Mouse (Mus musculus) heart, embryonic 15.5 days (tissue): ENCODE measurements at regions not wholly inside any gene's neighbourhood (a gene's known extent, or its start where the extent isn't known, plus 50 kb on each side); places are given as distances from the start of the nearest gene placed in this dataset.

Source experiments
- ATAC-seq: fragments of 200-750 bp; cut with Nextera tagmentation; replicated peaks from 2 replicates; pipeline ENCODE4 v1.8.0; 2017; ENCODE audit warnings: low read depth, moderate TSS enrichment; ENCODE audit not compliant: insufficient number of reproducible peaks, insufficient read depth, low FRiP score
- H3K27ac ChIP-seq: fragments of 300-500 bp; sonication (generic); 2 replicates; pipeline ENCODE4 v1.5.1; 2015; ENCODE audit warnings: mild to moderate bottlenecking, inconsistent platforms
- H3K27me3 ChIP-seq: fragments of 300-500 bp; sonication (generic); 2 replicates; pipeline ENCODE4 v1.6.1; 2015; ENCODE audit warnings: inconsistent platforms
- H3K36me3 ChIP-seq: fragments of 300-500 bp; sonication (generic); 2 replicates; pipeline ENCODE4 v1.6.1; 2015; ENCODE audit warnings: mild to moderate bottlenecking, inconsistent platforms
- H3K4me1 ChIP-seq: fragments of 300-500 bp; sonication (generic); replicated peaks from 2 replicates; pipeline ENCODE4 v1.6.1; 2015; ENCODE audit warnings: inconsistent platforms
- H3K4me2 ChIP-seq: fragments of 300-500 bp; sonication (generic); 2 replicates; pipeline ENCODE4 v1.6.1; 2015; ENCODE audit warnings: inconsistent platforms, mild to moderate bottlenecking, moderate library complexity
- H3K4me3 ChIP-seq: fragments of 300-500 bp; sonication (generic); 2 replicates; pipeline ENCODE4 v1.5.1; 2015; ENCODE audit warnings: mild to moderate bottlenecking, inconsistent platforms
- H3K9ac ChIP-seq: fragments of 300-500 bp; sonication (generic); 2 replicates; pipeline ENCODE4 v1.6.1; 2015; ENCODE audit warnings: mild to moderate bottlenecking, inconsistent platforms
- H3K9me3 ChIP-seq: fragments of 300-500 bp; sonication (generic); replicated peaks from 2 replicates; pipeline ENCODE4 v1.6.1; 2016; ENCODE audit warnings: inconsistent platforms
- WGBS: fragments of 180-500 bp; shearing (Covaris S2); methylation state at CpG from one replicate; pipeline ENCODE4 v1.1.7; 2015; ENCODE audit warnings: mixed read lengths; 5-methylcytosine and 5-hydroxymethylcytosine counted together

DNA sequence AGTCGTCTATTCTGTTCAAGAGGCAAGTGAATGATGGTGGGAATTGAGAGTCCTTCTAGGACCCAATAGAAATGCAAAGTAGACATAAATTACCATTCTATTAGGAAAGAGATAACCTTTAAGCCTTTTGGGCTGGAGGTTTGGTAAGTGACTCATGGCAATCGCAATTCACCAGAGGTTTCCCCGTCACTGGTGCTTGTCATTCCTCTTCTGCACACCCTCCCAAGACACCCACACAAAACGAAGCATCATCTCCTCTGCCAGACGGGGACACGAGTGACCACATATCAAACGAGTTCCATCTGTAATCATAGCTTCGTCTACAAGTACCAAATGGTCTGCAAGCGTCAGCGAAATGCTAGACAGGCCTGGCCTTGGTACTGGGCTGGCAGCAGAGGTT, 601.4 kb upstream of the Sox9 start:
- H3K9ac ChIP-seq, result no peak overlapping the region
- 72% methylated on average over 10 of the region's 10 CpGs for WGBS
- H3K4me1 ChIP-seq, result no peaks in the 10 kb centered on the region
- no peak overlapping the region for H3K4me3 ChIP-seq
- H3K4me2 ChIP-seq, result no peak overlapping the region
- no peaks in the 10 kb centered on the region for H3K27me3 ChIP-seq
- H3K9me3 ChIP-seq, result no peaks in the 10 kb centered on the region
- H3K27ac ChIP-seq, result no peak overlapping the region
- no peak for ATAC-seq
- no peaks in the 10 kb centered on the region for H3K36me3 ChIP-seq

DNA sequence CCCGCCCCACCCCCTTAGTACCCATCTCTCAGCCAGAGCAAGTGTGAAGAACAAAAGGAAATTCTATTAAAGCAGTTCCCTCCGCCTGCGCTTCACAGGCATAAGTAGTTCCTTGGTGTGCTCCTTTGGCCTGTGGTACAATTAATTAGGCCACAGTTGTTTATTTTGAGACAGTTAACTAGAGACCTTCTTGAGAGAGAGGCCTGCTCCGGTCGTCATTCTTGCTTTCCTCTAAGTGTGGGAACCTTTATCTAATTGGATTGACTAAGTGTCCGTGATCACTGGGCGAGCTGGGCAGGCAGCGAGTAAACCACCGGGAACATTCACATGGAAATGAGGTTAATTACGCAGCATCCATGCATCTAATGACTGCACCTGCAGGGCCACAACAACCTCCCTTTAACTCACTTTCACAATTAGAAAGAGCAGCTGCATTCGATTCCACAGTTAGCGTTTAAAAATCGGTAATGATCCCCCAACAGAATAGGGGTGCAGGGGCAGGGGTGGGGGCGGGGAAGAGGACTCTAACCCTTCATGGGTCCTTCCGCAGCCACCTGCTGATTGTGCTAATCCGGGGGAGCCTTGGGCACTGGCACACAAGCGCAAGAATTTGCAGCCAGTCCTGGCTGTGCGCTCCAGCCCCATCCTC, 584.3 kb upstream of the Sox9 start:
- no peak overlapping the region for H3K9ac ChIP-seq
- H3K4me2 ChIP-seq, result no peak overlapping the region
- no peaks in the 10 kb centered on the region for H3K9me3 ChIP-seq
- H3K27ac ChIP-seq, result no peak overlapping the region
- ATAC-seq, result no peak
- H3K4me3 ChIP-seq, result no peak overlapping the region
- 30% methylated on average over 18 of the region's 18 CpGs for WGBS
- H3K4me1 ChIP-seq, result no peaks in the 10 kb centered on the region
- no peaks in the 10 kb centered on the region for H3K27me3 ChIP-seq
- no peaks in the 10 kb centered on the region for H3K36me3 ChIP-seq

DNA sequence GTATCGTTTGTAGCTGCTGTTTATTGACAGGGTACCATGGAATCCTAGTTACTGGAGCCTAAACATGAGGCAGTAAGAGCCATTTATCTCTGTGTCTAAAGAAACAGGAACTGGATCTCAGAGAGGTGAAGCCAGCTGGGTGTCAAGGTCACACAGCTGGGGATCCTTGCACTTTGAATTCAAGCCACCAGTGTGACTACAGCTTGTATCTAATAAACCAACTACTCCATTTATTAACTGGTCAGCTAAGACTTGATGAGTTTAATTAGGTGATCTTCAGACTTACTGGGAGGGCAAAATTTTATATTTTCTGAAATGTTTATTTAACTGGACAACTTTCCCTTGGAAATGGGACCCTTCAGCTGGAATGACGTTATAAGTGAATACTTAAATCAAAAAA, 577.5 kb upstream of the Sox9 start:
- H3K4me1 ChIP-seq, result no peaks in the 10 kb centered on the region
- no peak for ATAC-seq
- H3K4me2 ChIP-seq, result no peak overlapping the region
- H3K9ac ChIP-seq, result no peak overlapping the region
- 45% methylated on average over 2 of the region's 2 CpGs for WGBS
- no peaks in the 10 kb centered on the region for H3K9me3 ChIP-seq
- H3K4me3 ChIP-seq, result no peak overlapping the region
- no peaks in the 10 kb centered on the region for H3K27me3 ChIP-seq
- H3K27ac ChIP-seq, result no peak overlapping the region
- no peaks in the 10 kb centered on the region for H3K36me3 ChIP-seq

DNA sequence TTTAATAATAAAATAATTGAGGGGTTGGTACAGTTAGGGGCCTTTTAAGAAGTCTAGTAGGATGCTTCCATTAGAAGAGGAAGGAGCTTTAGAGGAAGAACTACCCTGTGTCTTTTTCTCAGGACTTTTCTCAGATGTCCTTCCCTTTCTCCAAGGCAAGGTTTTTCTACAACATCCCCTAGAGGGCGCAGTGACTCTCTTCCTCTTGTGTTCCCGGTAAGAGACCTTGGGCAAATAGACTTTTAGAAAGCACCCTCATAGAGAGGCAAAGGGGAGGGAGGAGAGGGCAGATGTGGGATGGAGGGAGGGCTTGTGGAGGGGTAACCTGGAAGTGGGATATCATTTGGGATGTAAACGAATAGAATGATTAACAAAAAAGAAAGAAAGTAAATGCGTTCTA, 572.6 kb upstream of the Sox9 start:
- H3K9ac ChIP-seq, result no peak overlapping the region
- no peaks in the 10 kb centered on the region for H3K27me3 ChIP-seq
- no peak overlapping the region for H3K4me2 ChIP-seq
- H3K27ac ChIP-seq, result no peak overlapping the region
- no peak overlapping the region for H3K4me3 ChIP-seq
- no peaks in the 10 kb centered on the region for H3K4me1 ChIP-seq
- no peaks in the 10 kb centered on the region for H3K36me3 ChIP-seq
- ATAC-seq, result no peak
- H3K9me3 ChIP-seq, result no peaks in the 10 kb centered on the region
- 31% methylated on average over 4 of the region's 4 CpGs for WGBS

DNA sequence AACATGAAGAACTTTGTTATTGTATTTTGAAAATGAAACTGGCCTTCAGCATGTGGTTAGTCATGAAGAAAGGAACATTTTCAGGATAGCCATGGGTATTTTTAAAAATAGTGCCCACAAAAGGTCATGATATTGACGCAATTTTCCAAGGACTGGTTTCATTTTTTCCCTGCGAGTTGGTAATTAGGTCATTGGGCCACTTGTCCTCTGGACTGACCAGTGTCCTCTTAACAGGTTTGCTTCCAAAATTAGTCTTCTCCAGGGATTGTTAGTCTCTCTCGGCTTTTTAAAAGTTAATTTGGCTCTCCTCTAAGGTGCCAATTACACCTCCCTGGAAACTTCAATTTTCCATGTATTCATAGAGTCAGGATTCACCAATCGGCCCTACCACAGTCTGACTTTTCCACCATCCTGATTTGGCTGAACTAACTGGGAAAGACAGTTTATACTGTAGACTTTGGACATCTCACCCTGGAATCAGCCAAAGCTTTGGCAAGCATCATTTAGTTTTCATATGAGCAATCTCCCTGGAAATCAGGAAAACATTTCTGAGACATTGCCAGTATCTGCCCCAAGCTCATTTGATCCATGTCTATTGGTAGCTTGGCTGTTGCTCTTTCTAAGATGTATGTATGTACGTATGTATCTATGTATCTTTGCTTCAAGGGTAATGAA, 562.8 kb upstream of the Sox9 start:
- H3K4me2 ChIP-seq, result no peak overlapping the region
- ATAC-seq, result no peak
- H3K4me1 ChIP-seq, result no peaks in the 10 kb centered on the region
- WGBS, result 80% methylated on average over 5 of the region's 5 CpGs
- no peak overlapping the region for H3K9ac ChIP-seq
- no peak overlapping the region for H3K27ac ChIP-seq
- H3K27me3 ChIP-seq, result no peaks in the 10 kb centered on the region
- H3K36me3 ChIP-seq, result no peaks in the 10 kb centered on the region
- no peak overlapping the region for H3K4me3 ChIP-seq
- no peaks in the 10 kb centered on the region for H3K9me3 ChIP-seq

DNA sequence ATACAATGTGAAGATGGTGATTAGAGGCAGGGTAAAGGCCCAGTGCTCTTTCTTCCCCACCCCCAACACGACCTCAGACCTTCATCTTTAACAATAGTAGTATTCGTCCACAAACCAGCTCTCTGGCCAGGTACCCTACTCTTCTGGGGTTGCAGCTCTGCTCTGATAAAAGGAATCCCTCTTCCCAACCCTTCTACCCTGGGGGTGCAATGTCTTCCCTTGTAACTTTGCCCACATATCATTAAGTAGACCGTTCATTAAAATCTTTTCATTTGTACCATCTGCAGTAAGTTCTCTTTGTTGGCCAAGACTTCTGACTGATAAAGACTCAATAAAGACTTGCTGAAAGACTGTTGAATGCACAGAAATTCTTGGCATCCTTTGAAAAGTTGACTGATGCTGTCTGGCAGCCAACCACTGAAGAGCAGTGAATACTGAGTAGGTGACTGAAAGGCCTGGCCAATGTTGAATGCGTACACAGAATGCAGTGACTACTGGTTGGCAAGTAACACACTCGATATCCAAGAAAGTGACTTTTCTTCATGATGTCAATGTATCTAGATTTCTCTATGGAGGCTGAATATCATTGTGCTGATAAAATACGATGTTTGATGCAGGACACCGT, 547.4 kb upstream of the Sox9 start:
- 71% methylated on average over 7 of the region's 7 CpGs for WGBS
- Histone ChIP-seq H3K9me3 (no peaks in the 10 kb centered on the region), H3K27me3 (no peaks in the 10 kb centered on the region), H3K4me2 (no peak overlapping the region), H3K9ac (no peak overlapping the region), H3K27ac (no peak overlapping the region), H3K4me1 (no peaks in the 10 kb centered on the region), H3K4me3 (no peak overlapping the region), H3K36me3 (no peaks in the 10 kb centered on the region)
- ATAC-seq, result no peak

DNA sequence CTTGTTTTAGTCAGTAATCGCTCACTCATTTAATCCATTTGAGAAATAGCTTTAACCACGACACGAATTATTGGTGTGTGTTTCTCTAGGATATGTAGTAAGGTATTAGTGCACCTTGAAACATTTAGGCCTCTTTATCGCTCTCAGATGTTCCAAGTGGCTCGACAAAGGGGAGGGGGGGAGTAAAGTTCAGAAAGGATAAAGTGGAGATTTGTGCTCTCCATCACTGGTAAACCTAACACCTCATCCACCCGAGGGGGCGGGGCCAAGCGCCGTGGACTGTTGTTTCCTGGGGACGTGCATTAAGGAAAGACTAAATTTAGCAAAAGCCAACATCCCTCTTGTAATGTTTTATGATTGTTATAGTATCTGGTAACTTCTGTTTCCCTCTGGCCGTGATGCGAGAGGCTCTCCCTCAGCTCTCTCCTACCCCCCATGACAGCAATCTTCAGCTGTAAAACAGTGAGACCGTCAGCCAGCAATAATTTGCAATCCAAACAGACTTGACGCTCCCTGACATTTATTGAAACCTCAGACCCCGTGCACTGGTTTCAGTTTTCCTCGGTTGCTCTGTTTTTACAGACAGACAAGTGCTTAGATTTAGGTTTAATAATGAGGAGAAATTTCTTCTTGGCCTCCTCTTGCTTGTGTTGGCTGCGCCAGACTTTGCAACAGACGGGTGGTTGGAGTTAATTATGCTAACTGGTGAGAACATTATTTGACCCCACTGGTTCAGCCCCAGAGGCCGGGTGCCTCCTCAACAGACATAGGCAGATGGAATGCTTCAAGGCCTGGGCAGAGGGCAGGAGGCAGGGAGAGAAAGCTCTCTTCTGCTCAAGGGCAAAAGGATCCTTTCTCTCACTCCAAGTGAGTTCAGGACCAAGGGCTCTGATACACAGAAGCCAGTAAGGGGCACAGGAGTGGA, 542.8 kb upstream of the Sox9 start:
- H3K4me2 ChIP-seq, result no peak overlapping the region
- no peak overlapping the region for H3K9ac ChIP-seq
- no peak overlapping the region for H3K27ac ChIP-seq
- no peak for ATAC-seq
- 65% methylated on average over 19 of the region's 19 CpGs for WGBS
- no peaks in the 10 kb centered on the region for H3K36me3 ChIP-seq
- no peaks in the 10 kb centered on the region for H3K4me1 ChIP-seq
- no peak overlapping the region for H3K4me3 ChIP-seq
- H3K9me3 ChIP-seq, result no peaks in the 10 kb centered on the region
- no peaks in the 10 kb centered on the region for H3K27me3 ChIP-seq

DNA sequence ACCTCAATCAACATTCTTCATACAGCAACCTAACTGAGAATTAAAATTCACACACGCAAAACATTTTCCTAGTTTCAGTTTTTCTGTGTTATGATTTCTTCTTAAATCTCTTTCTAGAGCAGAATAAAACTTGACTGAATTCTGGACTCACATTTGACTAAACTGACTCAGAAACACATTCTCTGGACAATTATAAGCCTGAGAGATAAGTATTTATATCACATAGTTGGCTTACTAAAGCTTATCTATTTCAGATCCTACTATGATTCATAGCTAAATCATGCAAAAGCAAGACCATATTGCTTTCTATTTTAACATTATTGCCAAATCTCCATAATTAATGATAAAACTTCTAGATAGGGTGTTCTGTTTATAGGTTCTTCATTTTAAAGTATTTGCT, 529.5 kb upstream of the Sox9 start:
- 86% methylated on average over 1 of the region's 1 CpGs for WGBS
- no peaks in the 10 kb centered on the region for H3K9me3 ChIP-seq
- no peak overlapping the region for H3K4me3 ChIP-seq
- H3K9ac ChIP-seq, result no peak overlapping the region
- H3K27ac ChIP-seq, result no peak overlapping the region
- no peaks in the 10 kb centered on the region for H3K27me3 ChIP-seq
- ATAC-seq, result no peak
- no peaks in the 10 kb centered on the region for H3K36me3 ChIP-seq
- no peaks in the 10 kb centered on the region for H3K4me1 ChIP-seq
- H3K4me2 ChIP-seq, result no peak overlapping the region

DNA sequence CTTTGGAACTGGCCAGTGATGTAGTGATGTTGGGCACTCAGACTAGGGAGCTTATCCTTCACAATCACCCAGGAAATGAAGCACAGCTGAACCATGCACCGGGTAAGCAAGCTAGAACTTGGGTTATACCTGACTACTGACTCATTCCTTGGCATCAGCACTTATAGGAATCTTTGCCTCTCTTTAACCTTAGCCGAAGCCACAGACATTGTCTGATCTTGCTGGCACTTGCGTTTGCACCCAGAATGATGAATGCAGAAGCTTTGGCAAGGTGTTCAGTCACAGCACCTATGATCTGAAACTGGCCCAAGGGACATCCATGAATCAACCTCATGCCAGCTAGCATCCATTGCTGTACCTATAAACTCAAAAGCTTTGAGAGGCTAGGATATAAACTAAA, 529.0 kb upstream of the Sox9 start:
- no peak overlapping the region for H3K4me2 ChIP-seq
- no peaks in the 10 kb centered on the region for H3K27me3 ChIP-seq
- whole genome bisulfite sequencing, result 73% methylated on average over 3 of the region's 3 CpGs
- no peaks in the 10 kb centered on the region for H3K9me3 ChIP-seq
- H3K9ac ChIP-seq, result no peak overlapping the region
- H3K36me3 ChIP-seq, result no peaks in the 10 kb centered on the region
- ATAC-seq, result no peak
- no peak overlapping the region for H3K4me3 ChIP-seq
- H3K27ac ChIP-seq, result no peak overlapping the region
- no peaks in the 10 kb centered on the region for H3K4me1 ChIP-seq

DNA sequence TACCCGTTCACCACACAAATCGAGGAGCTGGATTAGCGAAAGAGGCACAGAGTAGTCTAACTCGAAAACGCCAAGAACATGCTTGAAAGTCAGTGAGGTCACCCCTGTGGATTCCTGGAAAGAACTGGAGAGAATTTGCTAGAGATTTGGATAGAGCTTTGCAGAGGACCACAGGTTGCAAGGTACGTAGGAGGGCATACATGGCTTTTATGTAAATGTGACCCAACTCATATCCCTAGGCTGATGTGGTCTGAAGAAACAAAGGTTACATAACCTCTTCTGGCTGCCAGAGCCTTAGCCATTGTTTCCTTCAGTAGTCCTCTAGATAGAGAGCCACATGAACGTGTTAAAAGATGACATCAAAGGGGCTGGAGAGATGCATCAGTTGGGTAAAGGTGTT, 525.7 kb upstream of the Sox9 start:
- Histone ChIP-seq H3K4me2 (no peak overlapping the region), H3K9ac (no peak overlapping the region), H3K36me3 (no peaks in the 10 kb centered on the region), H3K9me3 (no peaks in the 10 kb centered on the region), H3K4me3 (no peak overlapping the region), H3K27ac (no peak overlapping the region), H3K27me3 (no peaks in the 10 kb centered on the region), H3K4me1 (no peaks in the 10 kb centered on the region)
- WGBS, result 84% methylated on average over 7 of the region's 7 CpGs
- ATAC-seq, result no peak

DNA sequence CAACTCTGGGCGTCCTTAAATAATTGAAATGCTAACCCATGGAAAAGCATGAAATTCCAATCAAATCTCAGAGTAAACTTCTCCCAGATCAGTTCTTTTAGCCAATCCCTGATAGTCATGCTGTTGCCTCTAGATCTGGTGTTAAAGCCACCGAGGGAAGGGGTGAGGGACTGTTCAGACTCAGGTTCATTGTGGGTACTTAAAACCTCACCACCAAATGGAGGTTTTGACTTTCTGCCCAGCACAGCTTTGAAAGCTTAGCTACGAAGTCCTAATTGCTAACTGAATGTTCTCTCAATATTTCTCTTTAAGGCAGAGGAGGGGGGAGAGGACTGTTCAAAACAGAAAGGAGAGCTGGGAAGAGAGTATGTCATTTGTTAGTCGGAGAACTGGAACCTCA, 517.9 kb upstream of the Sox9 start:
- Histone ChIP-seq H3K36me3 (no peaks in the 10 kb centered on the region), H3K4me3 (no peak overlapping the region), H3K4me2 (no peak overlapping the region), H3K9me3 (no peaks in the 10 kb centered on the region), H3K4me1 (no peaks in the 10 kb centered on the region), H3K27ac (no peak overlapping the region), H3K27me3 (no peaks in the 10 kb centered on the region), H3K9ac (no peak overlapping the region)
- 73% methylated on average over 4 of the region's 4 CpGs for WGBS
- no peak for ATAC-seq
